Mouse (Mus musculus): ENCODE data around the gene Tas1r3.

DNA sequence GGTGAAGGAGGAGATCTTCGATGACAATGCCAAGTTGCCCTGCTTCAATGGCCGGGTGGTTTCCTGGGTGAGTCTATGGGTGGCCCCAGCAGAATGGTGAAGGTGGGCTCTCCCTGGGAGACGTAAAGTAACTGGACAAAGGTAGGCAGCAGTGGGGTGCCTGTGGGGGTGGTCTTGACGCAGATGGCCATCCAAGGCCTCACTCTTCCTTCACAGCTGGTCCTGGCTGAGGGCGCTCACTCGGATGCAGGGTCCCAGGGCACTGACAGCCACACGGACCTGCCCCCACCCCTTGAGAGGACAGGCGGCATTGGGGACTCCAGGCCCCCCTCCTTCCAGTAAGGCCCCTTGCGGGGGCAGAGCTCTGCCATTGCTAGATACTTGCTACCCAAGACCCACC lies 9.7 kb downstream of the Tas1r3 start:
- TF ChIP-seq CTCF (IDR thresholded peaks at IDR 0.05; ENCODE audit: extremely low read depth, insufficient read length, insufficient replicate concordance, low read depth, low read length) (no peak), POLR2A (IDR thresholded peaks at IDR 0.05; ENCODE audit: low read depth, low read length) (no peak)
